Mouse (Mus musculus) heart, adult 2 months (tissue): ENCODE data around the gene Fam19a3. TPM values are rescaled to one million over a fixed set of nuclear protein-coding genes. Genes with fewer than 3 reads are reported as not detected.

Source experiments
- DNase-seq, 2 experiments: peaks; one replicate each; pipeline ENCODE4 v3.0.0; 2021
- H3K27ac ChIP-seq: fragments of 200-600 bp; 2 replicates; pipeline ENCODE4 v1.8.1; 2022
- H3K27me3 ChIP-seq: fragments of 200-500 bp; 2 replicates; pipeline ENCODE4 v1.6.1; 2012; ENCODE audit warnings: mild to moderate bottlenecking, low read length, inconsistent platforms, mixed read lengths; ENCODE audit not compliant: control insufficient read depth, insufficient read depth
- H3K36me3 ChIP-seq: fragments of 200-500 bp; 2 replicates; pipeline ENCODE4 v1.6.1; 2012; ENCODE audit warnings: low read length, inconsistent platforms; ENCODE audit not compliant: control insufficient read depth, insufficient read depth
- H3K4me1 ChIP-seq: fragments of 200-500 bp; 2 replicates; pipeline ENCODE4 v1.6.1; 2011; ENCODE audit warnings: low read length; ENCODE audit not compliant: control insufficient read depth, insufficient read depth
- H3K4me3 ChIP-seq: fragments of 200-600 bp; 2 replicates; pipeline ENCODE4 v1.8.1; 2022
- H3K79me2 ChIP-seq: fragments of 200-500 bp; replicated peaks from 2 replicates; pipeline ENCODE4 v1.6.1; 2012; ENCODE audit warnings: mild to moderate bottlenecking, inconsistent platforms, low read length, moderate library complexity, mixed read lengths; ENCODE audit not compliant: control insufficient read depth, insufficient read depth
- H3K9ac ChIP-seq: fragments of 200-500 bp; 2 replicates; pipeline ENCODE4 v1.6.1; 2012; ENCODE audit warnings: low read depth, mild to moderate bottlenecking, control low read depth, inconsistent platforms, low read length, mixed read lengths
- CTCF ChIP-seq: fragments of 200-600 bp; IDR thresholded peaks from 2 replicates; pipeline ENCODE4 v1.8.1; 2022; ENCODE audit warnings: antibody characterized with exemption, mild to moderate bottlenecking, moderate library complexity
- EP300 ChIP-seq: fragments of 200-500 bp; IDR thresholded peaks from 2 replicates; pipeline ENCODE4 v1.6.1; 2011; ENCODE audit warnings: low read depth, low read length, control low read depth; ENCODE audit not compliant: insufficient read depth
- POLR2A ChIP-seq: fragments of 200-500 bp; IDR thresholded peaks from 2 replicates; pipeline ENCODE4 v1.6.1; 2011; ENCODE audit warnings: mild to moderate bottlenecking, low read depth, low read length, control low read depth; ENCODE audit not compliant: insufficient read depth
- WGBS: fragments of 180-500 bp; shearing (Covaris S2); methylation state at CpG from one replicate; pipeline ENCODE4 v1.1.7; 2018; 5-methylcytosine and 5-hydroxymethylcytosine counted together
- intact Hi-C: fragments of 180-260 bp; cut with DNase I; formaldehyde crosslinking; loops from one replicate; pipeline ENCODE4 v1.15.1; 2025
- polyA plus RNA-seq: library from polyadenylated mRNA; depleted of rRNA; stranded (reverse); fragments of >200 nt; gene quantifications from 2 replicates; pipeline ENCODE4 v1.2.3, GENCODE M21; 2012
- total RNA-seq, 2 experiments: library from RNA; stranded (reverse); gene quantifications; 2 replicates each; pipeline ENCODE4 v1.2.3; 2021

Fam19a3 gene
- total and polyA plus RNA-seq, 3 experiments = 1.2 to 2.4 (median 1.4) TPM

- H3K9ac ChIP-seq = no peak overlapping the region
- intact Hi-C loops = no loop called here
- no peak for TF ChIP-seq CTCF
- H3K4me3 ChIP-seq = no peak overlapping the region
- WGBS = 43% methylated on average over 9 of the region's 9 CpGs
- H3K27me3 ChIP-seq = no peaks in the 10 kb centered on the region
- H3K36me3 ChIP-seq = no peaks in the 10 kb centered on the region
- no peak overlapping the region for H3K27ac ChIP-seq
- no peak for DNase-seq
- H3K4me1 ChIP-seq = peaks cover 2% of the 10 kb centered on the region
- peaks cover 3% of the 10 kb centered on the region; the same call in 1 of the 2 replicates for H3K79me2 ChIP-seq
Measured at GRCm38 (mm10) chr3:104805539-104805938, 23.9 kb upstream of the Fam19a3 start.

GRCm38 (mm10) chr3:104804312-104804711 lies 22.7 kb upstream of the Fam19a3 start:
- WGBS = 98% methylated on average over 10 of the region's 10 CpGs
- Histone ChIP-seq H3K4me3 (no peak overlapping the region), H3K27ac (no peak overlapping the region), H3K36me3 (no peaks in the 10 kb centered on the region), H3K27me3 (no peaks in the 10 kb centered on the region), H3K79me2 (peaks cover 3% of the 10 kb centered on the region; the same call in 1 of the 2 replicates), H3K9ac (no peak overlapping the region), H3K4me1 (peaks cover 2% of the 10 kb centered on the region)
- TF ChIP-seq EP300 (no peak), POLR2A (no peak), CTCF (no peak)
- intact Hi-C loops = no loop called here
- no peak for DNase-seq

- H3K9ac ChIP-seq = no peak overlapping the region
- no peak overlapping the region for H3K27ac ChIP-seq
- no peak for DNase-seq
- peaks cover 2% of the 10 kb centered on the region for H3K4me1 ChIP-seq
- H3K36me3 ChIP-seq = no peaks in the 10 kb centered on the region
- no peak for TF ChIP-seq EP300
- TF ChIP-seq CTCF = no peak
- no peak for TF ChIP-seq POLR2A
- WGBS = 95% methylated on average over 6 of the region's 6 CpGs
- intact Hi-C loops = no loop called here
- no peak overlapping the region for H3K4me3 ChIP-seq
- H3K79me2 ChIP-seq = no peaks in the 10 kb centered on the region
- no peaks in the 10 kb centered on the region for H3K27me3 ChIP-seq
Measured at GRCm38 (mm10) chr3:104801481-104801880, 19.8 kb upstream of the Fam19a3 start.

GRCm38 (mm10) chr3:104800681-104801080 lies 19.0 kb upstream of the Fam19a3 start:
- no peaks in the 10 kb centered on the region for H3K79me2 ChIP-seq
- no peak for DNase-seq
- 89% methylated on average over 11 of the region's 11 CpGs for WGBS
- H3K27me3 ChIP-seq = no peaks in the 10 kb centered on the region
- no peak overlapping the region for H3K9ac ChIP-seq
- no peak overlapping the region for H3K27ac ChIP-seq
- no peak for TF ChIP-seq EP300
- no peak for TF ChIP-seq POLR2A
- no peak for TF ChIP-seq CTCF
- H3K36me3 ChIP-seq = no peaks in the 10 kb centered on the region
- intact Hi-C loops = no loop called here
- H3K4me3 ChIP-seq = no peak overlapping the region
- H3K4me1 ChIP-seq = peaks cover 2% of the 10 kb centered on the region

GRCm38 (mm10) chr3:104796430-104797082 lies 14.9 kb upstream of the Fam19a3 start:
- peaks cover 18% of the 10 kb centered on the region for H3K4me1 ChIP-seq
- no peak overlapping the region for H3K27ac ChIP-seq
- peaks cover 12% of the 10 kb centered on the region for H3K36me3 ChIP-seq
- 78% methylated on average over 15 of the region's 15 CpGs for WGBS
- no peak for DNase-seq
- TF ChIP-seq POLR2A (no peak), CTCF (no peak), EP300 (no peak)
- intact Hi-C loops = no loop called here
- H3K79me2 ChIP-seq = no peaks in the 10 kb centered on the region
- no peak overlapping the region for H3K9ac ChIP-seq
- no peaks in the 10 kb centered on the region for H3K27me3 ChIP-seq
- H3K4me3 ChIP-seq = no peak overlapping the region

GRCm38 (mm10) chr3:104795661-104796340 lies 14.2 kb upstream of the Fam19a3 start:
- Histone ChIP-seq H3K79me2 (no peaks in the 10 kb centered on the region), H3K4me1 (peaks cover 24% of the 10 kb centered on the region), H3K36me3 (peaks cover 12% of the 10 kb centered on the region), H3K9ac (no peak overlapping the region), H3K27ac (no peak overlapping the region; the same call in 1 of the 2 replicates), H3K27me3 (no peaks in the 10 kb centered on the region), H3K4me3 (no peak overlapping the region)
- TF ChIP-seq POLR2A (no peak), EP300 (no peak), CTCF (no peak)
- intact Hi-C loops = loop anchor here (2.0 kb wide), 1 partner anchor 21 kb away; no protein-coding TSS in a partner anchor
- DNase-seq = no peak
- 50% methylated on average over 15 of the region's 15 CpGs for WGBS
